Mouse (Mus musculus) cerebellum, adult 8-10 months (tissue): Measurements from ENCODE around the gene Tgfb1i1.

ENCODE experiments used
- DNase-seq: peaks from one replicate; pipeline ENCODE4 v3.0.0; 2022

Tgfb1i1 gene

GRCm38 (mm10) chr7:128296514-128296913, 49.9 kb downstream of the Tgfb1i1 start:
- no peak for DNase-seq

- DNase-seq = no peak
Observed at GRCm38 (mm10) chr7:128297291-128297616, 50.6 kb downstream of the Tgfb1i1 start.

GRCm38 (mm10) chr7:128297617-128298480, 51.2 kb downstream of the Tgfb1i1 start, which contains the start of gene BC017158:
BC017158 (minus strand) TSS chr7:128298170.
- DNase-seq = peak; percentile 77

GRCm38 (mm10) chr7:128298481-128299342, 52.1 kb downstream of the Tgfb1i1 start:
- no peak for DNase-seq

- DNase-seq = no peak
Observed at GRCm38 (mm10) chr7:128300952-128301351, 54.3 kb downstream of the Tgfb1i1 start.

- DNase-seq = no peak
Observed at GRCm38 (mm10) chr7:128302151-128302550, 55.5 kb downstream of the Tgfb1i1 start.

DNA sequence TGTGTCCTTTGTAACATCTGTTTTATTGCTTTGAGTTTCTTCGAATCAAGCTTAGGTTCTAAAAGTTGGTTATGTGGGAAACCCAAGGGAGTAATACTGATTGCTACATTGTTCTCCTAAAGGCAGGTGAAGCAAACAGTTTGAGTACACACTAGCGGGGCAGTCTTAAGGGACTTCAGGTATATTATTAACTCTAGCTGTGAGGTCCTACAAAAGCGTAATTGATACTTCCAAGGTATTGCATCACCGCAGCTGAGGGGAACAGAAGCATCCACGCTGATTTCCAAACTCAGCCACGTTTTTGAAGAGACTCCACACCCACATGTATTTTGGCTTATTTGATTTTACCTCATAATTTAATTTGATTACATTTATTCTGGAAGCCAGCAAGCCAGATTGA, 57.6 kb downstream of the Tgfb1i1 start:
- DNase-seq = no peak

- DNase-seq = no peak
Observed at GRCm38 (mm10) chr7:128304907-128305306, 58.3 kb downstream of the Tgfb1i1 start.
